Mouse (Mus musculus) cerebellum, adult 2 months (tissue): ENCODE measurements around the gene Tdo2.

ENCODE experiments used
- CTCF ChIP-seq: fragments of 200-500 bp; IDR thresholded peaks from 2 replicates; pipeline ENCODE4 v1.5.1; 2011; ENCODE audit warnings: low read depth, mild to moderate bottlenecking, control low read depth, low read length, moderate library complexity, borderline replicate concordance; ENCODE audit not compliant: insufficient read depth
- POLR2A ChIP-seq: fragments of 200-500 bp; IDR thresholded peaks from 2 replicates; pipeline ENCODE4 v1.6.1; 2011; ENCODE audit warnings: low read length, control low read depth, borderline replicate concordance; ENCODE audit not compliant: insufficient read depth

DNA sequence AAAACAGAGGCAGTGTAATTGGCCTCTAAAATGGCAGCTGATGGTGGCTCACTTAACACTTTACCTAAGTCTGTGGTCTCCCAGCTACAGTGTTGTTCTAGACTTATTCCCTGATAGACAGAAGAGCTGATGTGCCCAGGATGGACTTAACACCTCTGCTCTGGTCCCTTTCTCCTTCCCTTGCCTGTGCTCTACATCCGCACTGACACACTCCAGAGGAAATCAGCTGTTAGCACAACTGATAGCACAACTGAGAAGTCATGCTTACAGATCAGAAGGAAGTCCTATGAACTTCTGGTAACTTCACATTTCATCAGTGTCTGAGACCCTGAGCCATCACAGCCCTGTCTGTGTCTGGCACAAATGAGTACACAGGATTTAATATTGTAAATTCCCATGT, 46.9 kb downstream of the Tdo2 start:
- TF ChIP-seq POLR2A (no peak), CTCF (no peak)
